Mouse (Mus musculus): ENCODE data around the gene Scg5.

The Scg5 gene

DNA sequence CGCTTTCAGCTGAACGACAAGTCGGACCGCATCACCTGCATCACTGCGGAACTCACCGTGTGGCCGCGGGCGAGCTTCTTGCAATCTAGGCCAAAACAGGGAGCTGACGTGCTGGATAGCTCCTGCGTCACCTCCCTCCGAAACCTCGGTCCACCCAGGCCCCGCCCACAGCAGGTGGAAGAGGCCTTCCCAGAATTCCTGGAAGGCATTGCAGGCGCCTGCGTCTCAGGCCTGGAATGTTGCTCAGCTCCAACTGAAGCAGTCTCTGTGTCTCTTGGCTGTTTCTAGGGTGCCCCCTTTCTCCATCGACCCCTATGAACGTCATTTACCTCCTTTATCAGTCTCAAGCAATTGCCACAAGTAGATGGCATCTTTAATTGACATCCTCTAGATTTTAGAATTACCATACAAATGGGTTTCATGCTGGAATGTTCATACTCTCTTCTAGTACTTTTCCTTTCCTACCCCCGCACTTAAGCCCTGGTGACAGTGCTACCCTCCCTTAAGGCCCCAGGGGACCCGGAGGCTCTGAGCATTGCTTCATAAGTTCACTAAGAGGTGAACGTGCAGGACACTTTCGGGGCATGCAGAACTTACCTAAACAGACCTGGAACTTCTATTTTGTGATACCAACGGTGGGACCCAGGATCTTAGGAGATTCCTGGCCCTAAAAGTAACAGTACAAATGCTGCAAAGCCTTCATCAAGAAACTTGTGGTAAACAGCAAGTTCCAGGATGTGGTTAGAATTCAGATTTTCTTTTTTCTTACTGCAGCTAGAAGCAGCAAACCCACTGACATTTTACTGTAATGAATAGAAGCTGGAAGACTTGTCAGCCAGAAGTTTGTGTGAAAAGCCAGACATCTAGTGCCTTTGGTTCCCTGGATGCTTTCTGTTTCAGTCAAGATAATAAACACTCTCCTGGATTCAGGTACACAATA, at the start of gene Scg5:
Scg5 (minus strand) TSS at position 179 of the 940 bp plus-strand sequence.
- DNase-seq: peak; percentile 72

DNA sequence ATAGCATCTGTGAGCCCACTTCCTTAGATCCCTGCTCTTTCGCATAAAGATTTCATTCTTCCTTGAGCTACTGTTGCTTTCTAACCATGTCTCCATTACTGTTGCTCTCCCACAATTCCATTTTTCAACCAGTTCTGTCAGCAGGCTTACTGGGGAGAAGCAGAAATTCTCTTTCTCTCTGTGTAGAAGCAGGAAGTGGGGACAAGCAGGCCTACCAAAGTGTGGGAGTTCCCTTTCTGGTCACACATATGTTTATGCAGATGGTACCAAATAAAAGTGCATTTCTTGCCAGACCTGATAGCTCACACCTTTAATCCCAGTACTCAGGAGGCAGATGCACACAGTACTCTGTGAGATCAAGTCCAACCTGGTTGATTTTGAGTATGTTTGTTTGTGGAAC, 41.2 kb upstream of the Scg5 start:
- DNase-seq: no peak

DNA sequence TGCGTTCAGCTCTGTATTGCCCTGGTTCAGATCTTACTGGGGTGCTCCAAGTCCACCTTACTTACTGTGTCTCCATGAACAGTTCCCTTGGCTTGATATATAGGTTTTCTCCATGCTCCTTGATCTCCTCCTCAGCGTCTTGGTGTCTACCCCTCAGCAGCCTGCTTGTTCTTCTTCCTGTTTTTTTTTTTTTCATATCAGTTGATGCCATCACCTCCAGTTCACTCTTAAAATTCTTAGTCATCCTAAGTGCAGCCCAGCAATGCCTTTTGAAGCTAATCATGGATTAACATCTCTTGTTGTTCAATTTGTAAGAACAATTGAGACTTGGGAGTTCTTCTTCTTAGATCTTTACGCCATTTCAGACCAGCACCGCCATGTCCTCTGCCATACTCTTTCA, 39.5 kb upstream of the Scg5 start:
- no peak for DNase-seq

DNA sequence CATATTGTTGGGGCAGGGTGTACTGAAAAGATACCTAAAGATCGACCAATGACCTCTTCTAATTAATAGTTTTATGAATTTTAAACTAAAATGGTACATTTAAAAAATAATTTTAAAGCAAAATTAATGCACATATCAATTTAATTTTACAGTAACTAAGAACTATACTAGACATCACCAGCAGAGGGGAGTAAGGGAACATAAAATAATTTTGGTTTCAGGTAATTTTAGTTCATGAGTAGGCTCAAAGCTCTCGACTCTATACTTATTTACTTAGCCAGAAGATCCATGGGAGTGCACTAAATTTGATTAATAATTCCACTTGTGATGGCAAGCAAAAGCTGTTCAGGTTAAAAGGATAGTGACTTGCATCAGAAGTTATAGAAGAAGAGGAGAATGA, 37.2 kb upstream of the Scg5 start:
- no peak for DNase-seq

DNA sequence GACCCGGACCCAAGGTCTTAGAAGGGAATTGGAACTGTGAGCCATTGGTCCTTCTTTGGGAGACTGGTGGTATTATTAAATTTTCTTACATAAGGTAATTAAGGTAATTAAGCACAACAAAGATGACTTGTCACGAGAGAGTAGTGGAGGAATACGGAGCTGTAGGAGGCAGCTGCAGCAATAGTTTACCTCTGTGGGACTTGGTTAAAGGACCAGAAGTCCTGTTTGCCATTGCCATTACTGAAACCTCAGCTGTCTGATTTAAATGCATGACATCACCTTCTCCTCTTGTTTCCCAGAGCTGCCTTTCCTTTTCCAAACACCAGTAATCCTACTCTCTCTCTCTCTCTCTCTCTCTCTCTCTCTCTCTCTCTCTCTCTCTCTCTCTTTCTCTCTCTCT, 20.2 kb upstream of the Scg5 start:
- DNase-seq: no peak

DNA sequence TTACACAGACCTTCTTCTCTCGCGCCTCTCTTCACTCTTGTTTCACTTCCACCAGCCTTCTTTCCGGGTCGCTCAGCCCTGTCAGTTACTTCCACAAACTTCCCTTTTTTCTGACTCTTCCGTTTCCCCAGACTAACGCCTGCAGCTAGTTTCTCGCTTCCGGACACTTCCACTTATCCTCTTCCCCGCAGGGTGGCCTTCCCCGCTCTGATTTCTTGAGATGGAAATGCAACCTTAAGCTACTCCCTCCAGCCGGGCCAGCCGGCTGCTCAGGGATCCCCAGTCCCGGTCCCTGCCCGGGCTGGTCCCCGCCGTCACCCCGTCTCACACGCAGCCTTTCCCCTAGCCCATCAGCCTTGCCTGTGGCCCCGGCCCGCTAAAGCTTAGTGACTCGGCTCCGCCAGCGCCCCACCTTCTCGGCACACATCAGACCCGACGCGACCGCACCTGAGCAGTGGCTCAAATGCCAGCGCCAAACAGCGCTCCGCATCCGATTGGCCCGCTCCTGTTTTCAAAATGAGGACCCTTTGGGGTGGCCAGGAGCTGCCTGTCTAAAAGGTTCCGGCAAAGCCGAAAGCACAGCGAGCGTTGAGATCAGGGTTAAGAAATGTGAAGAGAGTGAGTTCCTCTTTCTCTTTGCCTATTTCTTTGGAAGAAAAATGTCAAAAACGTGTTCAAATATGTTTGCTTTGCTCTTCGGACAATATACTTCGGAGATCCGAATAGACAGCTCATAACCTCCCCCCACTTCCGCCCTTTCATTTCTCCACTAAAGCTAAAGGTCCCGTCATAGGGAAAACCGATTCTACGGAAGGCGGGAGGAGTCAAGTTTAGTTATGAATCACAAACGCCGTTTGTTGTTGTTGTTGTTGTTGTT, 19.6 kb upstream of the Scg5 start, which contains the start of gene Arhgap11a:
Arhgap11a (minus strand) TSS at position 417 of the 877 bp plus-strand sequence.
- peak; percentile 96 for DNase-seq

DNA sequence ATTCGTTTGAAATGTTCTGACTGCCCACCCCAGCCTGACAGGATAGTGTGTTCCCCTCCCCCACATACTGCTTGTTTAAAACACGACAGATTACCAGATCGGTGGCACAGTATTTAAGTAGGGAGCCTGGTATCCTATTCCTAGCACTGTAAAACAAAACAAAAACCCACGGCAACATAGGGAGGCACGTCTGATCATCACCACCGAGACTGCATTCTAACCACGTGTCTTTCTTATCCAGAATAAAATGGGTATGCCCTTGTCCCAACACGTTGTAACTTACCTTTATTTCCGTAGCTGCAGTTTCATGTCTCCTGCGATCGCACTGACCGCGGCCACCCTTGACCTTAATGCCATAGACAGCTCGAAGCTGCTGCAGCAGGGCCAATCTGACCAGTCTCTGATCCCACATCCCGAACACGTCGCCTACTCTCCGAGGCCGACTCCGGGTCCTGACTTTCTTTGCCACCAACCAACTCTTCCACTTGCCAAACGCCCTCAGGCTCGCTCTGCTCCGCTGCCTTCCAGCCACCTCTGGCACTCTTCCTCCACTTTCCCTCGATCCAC, 18.8 kb upstream of the Scg5 start:
- DNase-seq: no peak

DNA sequence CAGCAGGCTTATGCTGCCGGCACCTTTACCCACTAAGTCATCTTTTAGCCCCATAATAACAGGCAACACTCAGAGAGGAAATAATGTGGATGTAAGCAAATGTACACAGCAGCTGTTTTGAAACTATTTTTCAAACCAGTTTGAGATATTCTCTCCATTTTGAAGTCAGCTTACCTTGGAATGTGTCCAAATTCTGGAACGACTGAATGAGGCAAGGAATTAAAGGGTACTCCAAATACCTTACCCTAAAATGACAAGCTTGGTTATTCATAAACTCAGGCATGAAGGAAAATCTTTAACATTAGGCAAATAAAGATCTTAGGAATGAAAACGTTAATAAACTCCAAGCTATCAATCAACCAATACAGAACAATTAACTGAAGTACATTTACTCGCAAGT, 16.2 kb upstream of the Scg5 start:
- DNase-seq: no peak

DNA sequence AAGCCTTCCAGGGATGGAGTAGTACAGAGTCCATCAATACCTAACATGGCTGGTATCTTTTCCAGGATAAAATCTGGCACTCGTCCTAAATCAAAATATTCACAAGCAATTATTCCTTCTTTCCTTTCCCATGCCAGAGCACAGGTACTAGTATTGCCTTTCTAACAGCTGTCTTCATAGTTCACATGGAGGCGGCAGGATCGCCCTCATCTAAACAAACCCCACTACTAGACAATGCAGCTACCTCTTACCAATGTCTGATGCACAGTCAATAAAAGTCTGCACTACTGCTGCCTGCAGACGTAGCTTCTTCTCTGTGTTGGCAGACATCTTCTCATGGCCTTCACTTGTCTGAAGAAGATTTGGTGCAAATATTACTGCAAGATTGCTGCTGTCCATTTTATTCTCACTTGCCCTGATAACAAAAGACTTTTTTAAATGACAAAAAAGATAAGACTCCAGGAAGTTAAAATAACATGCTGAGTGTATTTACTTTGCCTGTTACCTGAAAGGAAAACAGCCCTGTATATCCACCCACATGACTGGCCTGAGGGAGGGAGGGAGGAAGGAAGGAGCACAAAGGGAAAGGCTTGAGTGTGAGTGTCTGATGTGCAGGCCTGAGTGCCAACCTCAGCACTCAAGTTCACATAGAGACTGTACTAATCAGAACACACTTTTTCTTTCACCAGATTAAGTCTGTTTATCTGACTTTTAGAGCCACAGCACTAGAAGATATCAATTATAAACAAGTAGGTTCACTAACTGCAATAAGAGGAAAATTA, 12.9 kb upstream of the Scg5 start:
- no peak for DNase-seq

DNA sequence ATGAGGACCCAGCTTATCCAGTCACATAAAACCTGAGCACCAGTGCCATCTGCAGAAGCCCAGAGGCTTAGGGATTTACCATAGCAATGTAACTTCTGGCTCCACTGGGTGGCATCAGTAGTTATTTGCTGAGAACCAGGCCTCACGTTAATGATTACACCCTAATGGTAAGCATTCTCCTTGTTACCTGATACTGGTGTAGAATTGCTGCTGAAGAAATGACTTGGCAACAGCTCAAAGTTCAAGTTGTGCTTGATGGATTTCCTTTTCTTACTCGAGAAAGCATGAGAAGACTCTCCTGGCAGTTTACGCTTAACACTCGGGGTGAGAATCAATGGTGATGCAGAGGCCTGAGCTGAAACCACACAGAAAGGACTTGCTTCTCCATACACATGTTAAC, 10.6 kb upstream of the Scg5 start:
- peak; percentile 40 for DNase-seq

DNA sequence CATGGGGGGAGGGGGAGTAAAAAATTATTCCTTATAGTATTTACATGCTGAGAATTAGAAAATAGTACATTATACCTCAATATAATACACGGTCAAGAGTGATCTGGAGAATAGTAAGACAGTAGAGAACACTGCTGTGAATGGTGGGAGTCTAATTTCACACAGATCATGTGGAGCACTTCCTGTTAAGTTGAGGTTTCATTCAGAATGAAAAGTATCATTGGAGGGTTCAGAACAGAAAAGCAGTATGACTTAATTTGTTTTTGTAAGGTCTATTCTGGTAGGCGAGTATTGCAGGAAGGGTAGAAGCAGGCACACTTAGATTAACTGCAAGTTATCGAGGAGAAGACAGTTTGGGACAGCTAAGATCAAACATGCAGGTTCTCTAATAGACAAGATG, 6.3 kb upstream of the Scg5 start:
- no peak for DNase-seq

DNA sequence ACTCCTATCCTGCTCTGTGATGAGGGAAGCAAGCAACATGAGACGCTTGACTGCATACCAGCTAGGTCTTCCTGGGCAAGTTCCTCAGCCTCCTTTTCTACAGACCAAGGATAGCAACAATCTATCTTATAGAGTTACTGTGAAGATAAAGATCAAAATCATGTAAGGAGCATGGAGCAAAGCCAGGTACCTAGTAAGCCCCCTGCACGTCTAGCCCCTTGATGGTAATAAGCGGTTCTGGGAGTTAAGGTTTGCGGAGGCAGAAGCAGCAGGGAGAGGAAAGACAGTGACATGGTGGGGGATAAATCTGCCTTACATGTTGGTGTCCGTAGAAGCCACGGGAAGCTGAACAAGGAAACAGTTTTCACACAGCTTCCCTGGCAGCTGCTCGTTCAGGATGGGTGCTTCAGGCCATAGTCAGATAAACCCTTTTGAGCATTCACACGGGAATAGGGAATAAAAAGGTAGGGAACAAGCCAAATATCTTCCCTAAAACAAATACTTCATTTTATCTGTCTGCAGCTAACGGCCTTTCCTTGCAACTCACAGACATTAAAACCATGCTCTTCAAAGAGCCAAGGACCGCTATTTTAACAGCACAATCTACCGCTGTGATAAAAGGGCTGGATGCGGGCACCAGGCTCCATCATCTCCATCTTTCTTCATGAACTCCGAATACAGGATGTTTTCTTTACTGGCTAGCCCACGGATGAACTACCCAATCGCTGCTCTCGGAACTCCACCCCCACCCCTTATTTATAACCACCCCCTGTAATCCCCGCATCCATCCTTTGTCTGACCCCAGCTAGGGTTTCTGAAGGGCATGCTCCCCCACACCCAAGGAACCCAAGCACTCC, 607 bp downstream of the Scg5 start:
- DNase-seq: no peak

DNA sequence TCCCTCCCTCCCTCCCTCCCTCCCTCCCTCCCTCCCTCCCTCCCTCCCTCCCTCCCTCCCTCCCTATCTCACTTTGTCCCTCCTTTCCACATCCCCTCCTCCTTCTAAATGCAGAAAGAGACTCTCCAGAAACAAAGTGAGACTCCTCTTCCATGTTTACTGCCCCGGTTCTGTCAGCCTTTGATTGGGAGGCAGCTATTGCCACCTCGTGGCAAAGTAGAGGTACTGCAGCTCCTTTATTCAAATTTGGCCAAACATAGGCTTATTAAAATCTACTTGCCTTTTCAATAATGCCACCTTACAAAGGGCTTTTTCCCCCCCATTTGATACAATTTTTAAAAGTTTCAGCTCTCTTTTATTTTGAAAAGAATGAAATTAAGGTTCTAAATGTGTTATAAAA, 5.0 kb downstream of the Scg5 start:
- DNase-seq: peak; percentile 51

DNA sequence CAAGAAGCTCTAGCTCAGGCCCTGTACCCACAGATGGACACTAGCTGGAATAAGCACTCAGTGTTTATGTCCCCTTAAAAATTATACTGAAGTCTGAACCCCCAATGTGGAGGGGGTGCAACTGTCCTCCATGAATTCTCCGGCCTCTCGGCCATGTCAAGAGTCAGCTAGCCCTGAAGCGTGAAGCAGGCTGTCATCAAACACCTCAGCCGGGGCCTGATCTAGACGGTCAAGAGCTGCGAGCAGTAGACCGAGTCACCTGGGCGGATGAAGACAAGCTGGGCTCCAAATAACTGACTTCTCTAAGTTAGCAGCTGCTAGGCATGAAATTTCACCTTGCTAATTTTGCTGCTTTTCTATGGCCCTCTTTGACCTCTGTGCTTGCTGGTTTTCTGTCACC, 6.6 kb downstream of the Scg5 start:
- DNase-seq: no peak

DNA sequence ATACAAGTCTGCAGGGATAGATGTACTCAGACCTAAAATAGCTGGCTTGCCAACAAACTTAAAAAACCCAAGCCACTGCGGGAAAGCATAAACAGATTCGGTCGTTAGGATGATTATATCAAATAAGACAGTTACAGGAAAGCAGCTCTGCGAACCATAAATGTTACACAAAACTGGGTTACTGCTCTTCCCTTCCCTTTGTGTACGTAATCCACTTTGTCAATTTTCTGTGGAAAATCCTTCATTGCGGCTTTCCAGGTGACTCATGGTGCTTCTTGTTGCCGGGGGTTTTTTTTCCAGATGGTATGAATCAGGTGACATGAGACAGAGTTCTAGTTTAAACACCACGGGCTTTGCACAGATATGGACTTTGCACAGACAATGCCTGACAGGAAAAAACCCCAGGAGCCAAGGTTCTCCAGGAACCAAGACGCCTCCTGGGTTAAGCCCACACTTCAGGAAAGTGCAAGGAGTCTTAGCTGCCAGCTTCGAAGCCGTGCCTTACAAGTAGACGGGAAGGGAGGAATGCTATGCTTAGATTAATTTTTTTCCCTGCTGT, 7.7 kb downstream of the Scg5 start:
- DNase-seq: no peak

DNA sequence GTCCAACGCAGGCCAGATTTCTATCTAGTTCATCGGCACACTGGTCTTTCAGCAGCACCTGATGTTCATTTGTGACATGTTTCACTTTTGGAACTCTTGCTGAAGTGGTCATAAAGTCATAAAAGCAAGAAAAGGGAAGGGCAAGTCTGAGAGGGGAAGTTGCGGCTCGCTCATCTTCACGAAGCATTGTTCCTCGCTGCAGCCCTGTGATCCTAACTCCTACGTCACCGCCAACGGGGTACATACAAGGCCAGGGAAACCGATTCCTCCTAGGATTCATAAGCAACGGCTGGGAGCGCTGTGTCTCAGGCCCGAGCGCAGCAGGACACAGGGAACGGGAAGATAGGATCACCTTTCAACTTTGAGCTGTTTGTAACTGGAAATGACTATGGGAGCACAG, 8.8 kb downstream of the Scg5 start:
- no peak for DNase-seq

DNA sequence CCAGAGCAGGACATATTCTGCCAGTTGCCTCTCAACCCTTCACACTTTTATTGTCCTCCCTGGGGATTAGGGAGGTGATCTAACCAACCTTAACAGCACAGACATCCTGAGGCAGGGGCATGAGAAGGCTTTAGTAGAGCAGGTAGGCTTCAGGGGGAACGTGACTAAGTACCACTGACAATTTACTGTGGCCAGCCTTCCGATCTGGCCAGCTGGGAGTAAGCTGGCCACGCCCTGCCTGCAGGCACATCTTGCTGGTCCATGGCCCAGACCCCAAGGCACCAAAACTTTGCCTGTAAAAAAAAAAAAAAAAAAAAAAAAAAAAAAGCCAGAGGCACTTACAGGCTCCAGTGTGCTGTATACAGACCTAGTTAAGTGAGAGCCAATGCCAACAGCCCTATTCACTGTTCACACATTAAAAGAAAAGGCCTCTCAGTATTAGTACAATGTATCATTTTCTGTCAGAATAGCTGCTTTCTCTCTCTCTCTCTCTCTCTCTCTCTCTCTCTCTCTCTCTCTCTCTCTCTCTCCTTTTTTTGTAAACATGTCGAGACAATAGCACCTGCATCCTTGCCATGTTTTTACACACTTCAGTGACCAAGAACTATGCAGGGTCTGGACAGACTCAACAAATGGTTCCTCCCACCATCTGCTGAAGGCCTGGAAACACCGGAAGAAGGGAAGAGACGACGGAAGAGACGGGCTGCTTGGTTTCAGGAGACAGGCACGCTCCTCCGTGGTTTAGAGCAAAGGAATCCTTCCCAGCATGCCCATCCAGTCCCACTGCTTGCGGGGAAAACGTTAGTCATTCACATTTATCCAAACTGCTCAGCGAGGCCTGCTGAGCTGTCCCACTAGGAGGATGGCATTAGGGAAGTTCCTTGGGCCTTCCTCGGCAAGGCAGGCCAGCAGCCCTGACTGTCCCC, 11.0 kb downstream of the Scg5 start:
- DNase-seq: no peak

DNA sequence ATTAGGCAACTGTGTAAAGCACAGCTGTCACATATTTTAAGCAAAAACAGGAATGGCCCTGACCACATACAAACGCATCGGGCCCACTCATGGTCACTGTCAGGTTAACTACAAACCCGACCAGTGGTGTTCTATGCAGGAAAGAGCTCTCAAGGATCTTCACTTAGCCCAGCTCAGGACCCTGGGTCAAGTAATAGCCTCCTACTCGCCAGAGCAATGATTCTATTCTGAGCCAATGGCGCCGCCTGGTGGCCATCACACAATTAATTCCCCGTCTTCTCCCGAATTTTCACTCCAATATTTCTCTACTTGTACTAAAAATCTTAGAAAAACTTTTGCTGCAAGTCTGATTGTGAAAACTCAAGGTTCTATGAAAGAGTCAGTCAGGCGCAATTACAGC, 21.3 kb downstream of the Scg5 start:
- peak; percentile 75 for DNase-seq

DNA sequence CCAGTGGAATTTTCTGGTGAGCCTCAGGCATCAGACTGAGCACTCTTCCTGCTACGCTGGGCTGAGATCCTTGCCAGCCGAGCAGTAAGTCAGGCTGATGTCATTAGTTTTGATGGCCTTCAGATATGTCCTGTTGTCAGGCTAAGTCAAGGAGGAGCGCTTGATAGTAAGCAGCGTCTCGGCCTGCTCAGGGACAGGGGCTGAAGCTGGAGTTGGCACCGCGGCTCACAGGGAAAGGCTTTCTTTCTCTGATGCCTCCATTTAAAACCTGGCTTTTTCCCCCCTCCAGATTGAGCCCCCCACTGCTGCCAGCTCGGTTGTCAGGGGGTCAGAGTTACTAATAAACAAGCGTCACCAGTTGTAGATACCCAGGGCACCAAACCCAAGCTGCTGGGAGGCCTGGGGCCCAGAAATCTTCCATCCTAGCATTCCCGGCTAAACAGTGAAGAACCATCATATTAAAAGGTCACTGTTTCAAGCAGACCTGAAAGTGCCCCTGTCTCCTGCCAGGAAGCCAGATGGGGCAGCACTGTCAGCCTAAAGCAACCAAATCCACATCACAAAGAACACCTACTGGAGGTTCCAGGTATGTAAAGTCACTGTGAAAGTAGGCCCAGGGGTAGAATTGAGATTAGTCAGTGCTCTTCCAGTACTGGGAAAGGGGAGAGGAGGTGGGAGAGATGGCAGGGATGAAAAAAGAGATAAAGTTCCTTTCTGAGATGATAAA, 21.9 kb downstream of the Scg5 start:
- DNase-seq: no peak

Data from lung, postnatal 10 days (tissue).